Mouse (Mus musculus): ENCODE measurements around the gene Dcxr. TPM values are rescaled to one million over a fixed set of nuclear protein-coding genes. Genes with fewer than 3 reads are reported as not detected.
"Not testable (repeated sequence)": the region's sequence is repeated elsewhere in the genome, so short reads cannot be mapped to it uniquely, and the experiment has no call there.

Dcxr gene
- polyA plus RNA-seq, 1 experiment from 2014 or later: 16.7 TPM

- H3K27me3 ChIP-seq (replicated peaks): no peaks in the 10 kb centered on the region
- no peak overlapping the region for H3K4me2 ChIP-seq (replicated peaks)
- ATAC-seq (ENCODE audit: low FRiP score, low read depth): no peak
- 64% methylated on average over 8 of the region's 8 CpGs for WGBS
- no peak overlapping the region for H3K4me3 ChIP-seq
- no peaks in the 10 kb centered on the region for H3K4me1 ChIP-seq
- no peaks in the 10 kb centered on the region for H3K36me3 ChIP-seq
- no peaks in the 10 kb centered on the region for H3K9me3 ChIP-seq
- no peak overlapping the region for H3K27ac ChIP-seq
- H3K9ac ChIP-seq: no peak overlapping the region
Measured at GRCm38 (mm10) chr11:120749430-120749829, 22.3 kb upstream of the Dcxr start.

DNA sequence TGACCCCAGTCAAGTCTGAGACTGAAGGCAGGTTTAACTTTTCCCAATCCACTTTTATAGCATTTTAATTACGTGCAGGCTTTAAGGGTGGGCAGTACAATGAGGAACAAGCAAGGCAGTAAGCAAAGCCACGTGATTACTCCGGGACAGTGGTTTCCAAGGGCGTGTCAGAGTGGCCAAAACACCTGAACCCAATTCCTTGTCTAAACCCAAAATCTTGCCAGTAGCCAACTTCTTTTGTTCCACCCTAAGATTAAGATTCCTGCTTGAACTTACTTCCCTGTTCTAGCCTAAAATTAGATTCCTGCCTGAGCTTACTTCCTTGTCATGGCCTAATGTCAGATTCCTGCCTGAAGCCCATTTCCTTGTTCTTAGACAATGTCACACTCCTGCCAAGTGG is 20.9 kb upstream of the Dcxr start:
- Histone ChIP-seq H3K27ac (no peak overlapping the region), H3K4me2 (replicated peaks) (no peak overlapping the region), H3K4me3 (no peak overlapping the region), H3K4me1 (no peaks in the 10 kb centered on the region), H3K27me3 (replicated peaks) (no peaks in the 10 kb centered on the region), H3K9ac (no peak overlapping the region), H3K36me3 (no peaks in the 10 kb centered on the region), H3K9me3 (no peaks in the 10 kb centered on the region)
- ATAC-seq (ENCODE audit: low FRiP score, low read depth): no peak
- 70% methylated on average over 4 of the region's 4 CpGs for WGBS

GRCm38 (mm10) chr11:120744121-120744701 is 17.1 kb upstream of the Dcxr start:
- no peaks in the 10 kb centered on the region for H3K4me1 ChIP-seq
- no peak overlapping the region for H3K4me2 ChIP-seq (replicated peaks)
- no peak overlapping the region for H3K4me3 ChIP-seq
- no peaks in the 10 kb centered on the region for H3K36me3 ChIP-seq
- H3K9me3 ChIP-seq: no peaks in the 10 kb centered on the region
- no peaks in the 10 kb centered on the region for H3K27me3 ChIP-seq (replicated peaks)
- ATAC-seq (ENCODE audit: low FRiP score, low read depth): no peak
- H3K27ac ChIP-seq: no peak overlapping the region
- H3K9ac ChIP-seq: no peak overlapping the region
- 74% methylated on average over 7 of the region's 7 CpGs for WGBS

GRCm38 (mm10) chr11:120740981-120741380 is 13.9 kb upstream of the Dcxr start:
- no peaks in the 10 kb centered on the region for H3K9me3 ChIP-seq
- no peak overlapping the region for H3K4me2 ChIP-seq (replicated peaks)
- H3K27ac ChIP-seq: no peak overlapping the region
- no peaks in the 10 kb centered on the region for H3K27me3 ChIP-seq (replicated peaks)
- H3K9ac ChIP-seq: no peak overlapping the region
- H3K4me3 ChIP-seq: no peak overlapping the region
- no peaks in the 10 kb centered on the region for H3K36me3 ChIP-seq
- no peaks in the 10 kb centered on the region for H3K4me1 ChIP-seq
- no peak for ATAC-seq (ENCODE audit: low FRiP score, low read depth)
- 92% methylated on average over 5 of the region's 5 CpGs for WGBS

- no peak for ATAC-seq (ENCODE audit: low FRiP score, low read depth)
Measured at GRCm38 (mm10) chr11:120736424-120736823, 9.3 kb upstream of the Dcxr start.

DNA sequence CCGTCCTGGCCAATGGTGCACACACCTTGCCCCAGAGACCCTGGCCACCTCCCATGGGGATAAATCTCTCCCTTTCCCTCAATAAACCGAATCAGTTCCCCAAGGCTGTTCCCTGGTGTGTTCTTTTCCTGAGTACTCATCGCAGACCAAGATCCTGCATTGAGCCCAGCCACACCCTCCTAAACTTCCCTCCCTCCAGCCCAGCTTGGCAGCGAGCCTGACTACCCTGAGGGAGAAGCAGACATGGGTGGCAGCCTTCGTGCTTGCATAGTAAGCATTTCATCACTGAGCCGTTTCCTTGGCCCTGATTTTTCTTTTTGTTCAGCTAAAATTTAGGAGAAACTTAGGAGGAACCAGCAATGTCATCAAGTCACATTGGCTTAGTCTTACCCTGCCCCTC is 6.4 kb upstream of the Dcxr start:
- Histone ChIP-seq H3K27me3 (replicated peaks) (0 out of 2 replicates have a peak, but pooled peaks cover 4% of the 10 kb centered on the region), H3K4me1 (peaks cover 6% of the 10 kb centered on the region; the same call in 1 of the 2 replicates), H3K4me2 (replicated peaks) (no peak overlapping the region), H3K27ac (no peak overlapping the region), H3K9ac (no peak overlapping the region), H3K4me3 (no peak overlapping the region), H3K36me3 (no peaks in the 10 kb centered on the region), H3K9me3 (no peaks in the 10 kb centered on the region)
- WGBS: 68% methylated on average over 6 of the region's 6 CpGs
- no peak for ATAC-seq (ENCODE audit: low FRiP score, low read depth)

More at GRCm38 (mm10) chr11:120736424-120736823, 9.3 kb upstream of the Dcxr start:
- WGBS: 80% methylated on average over 6 of the region's 6 CpGs
- H3K36me3 ChIP-seq: no peaks in the 10 kb centered on the region
- H3K4me2 ChIP-seq (replicated peaks): no peak overlapping the region
- no peaks in the 10 kb centered on the region for H3K27me3 ChIP-seq (replicated peaks)
- no peaks in the 10 kb centered on the region for H3K9me3 ChIP-seq
- H3K9ac ChIP-seq: no peak overlapping the region
- H3K4me3 ChIP-seq: no peak overlapping the region
- H3K27ac ChIP-seq: no peak overlapping the region
- H3K4me1 ChIP-seq: no peaks in the 10 kb centered on the region

GRCm38 (mm10) chr11:120731858-120732680 is 5.0 kb upstream of the Dcxr start, which contains the start of gene Cbr2:
TSS of gene Cbr2 (minus strand) at chr11:120732114.
- H3K27me3 ChIP-seq (replicated peaks): 0 out of 2 replicates have a peak, but pooled peaks cover 5% of the 10 kb centered on the region
- H3K4me2 ChIP-seq (replicated peaks): no peak within 1 kb of the TSS
- 76% methylated on average over 12 of the region's 12 CpGs for WGBS
- no peak within 1 kb of the TSS for H3K4me3 ChIP-seq
- H3K27ac ChIP-seq: no peak within 1 kb of the TSS
- no peaks in the 10 kb centered on the region for H3K36me3 ChIP-seq
- H3K9me3 ChIP-seq: no peaks in the 10 kb centered on the region
- H3K9ac ChIP-seq: no peak within 1 kb of the TSS
- no peak for ATAC-seq (ENCODE audit: low FRiP score, low read depth)
- H3K4me1 ChIP-seq: peaks cover 6% of the 10 kb centered on the region

GRCm38 (mm10) chr11:120731395-120731794 is 4.3 kb upstream of the Dcxr start:
- 85% methylated on average over 1 of the region's 1 CpGs for WGBS
- Histone ChIP-seq H3K4me2 (replicated peaks) (no peak overlapping the region), H3K27ac (no peak overlapping the region), H3K36me3 (no peaks in the 10 kb centered on the region), H3K9me3 (no peaks in the 10 kb centered on the region), H3K4me3 (no peak overlapping the region), H3K27me3 (replicated peaks) (0 out of 2 replicates have a peak, but pooled peaks cover 5% of the 10 kb centered on the region), H3K9ac (no peak overlapping the region), H3K4me1 (peaks cover 13% of the 10 kb centered on the region)
- no peak for ATAC-seq (ENCODE audit: low FRiP score, low read depth)

DNA sequence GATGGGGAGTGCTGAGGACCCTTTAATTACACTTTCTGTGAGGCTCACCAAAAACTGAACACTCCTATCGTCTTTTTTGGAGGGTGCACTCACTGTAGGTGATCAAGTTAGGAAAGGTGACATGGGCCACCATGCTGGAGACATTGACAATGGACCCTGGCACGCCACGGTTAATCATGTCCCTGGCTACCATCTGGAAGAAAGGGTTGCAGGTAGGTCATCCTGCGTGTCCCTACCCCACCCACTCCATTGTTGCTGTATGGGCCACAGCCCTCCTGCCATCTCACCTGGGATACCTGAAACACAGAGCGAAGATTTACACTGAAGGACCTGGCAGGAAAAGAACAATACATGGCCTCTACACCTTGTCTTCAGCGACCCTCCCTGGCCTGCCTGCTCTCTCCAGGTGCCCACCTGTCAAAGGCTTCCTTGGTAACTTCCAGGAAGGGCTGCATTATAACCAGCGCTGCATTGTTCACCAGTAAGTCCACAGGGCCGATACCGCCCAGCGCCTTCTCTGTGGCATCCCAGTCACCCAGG is 3.3 kb upstream of the Dcxr start:
- peaks cover 16% of the 10 kb centered on the region for H3K4me1 ChIP-seq
- H3K27me3 ChIP-seq (replicated peaks): peaks cover 8% of the 10 kb centered on the region; the same call in 1 of the 2 replicates
- H3K4me2 ChIP-seq (replicated peaks): no peak overlapping the region
- ATAC-seq (ENCODE audit: low FRiP score, low read depth): no peak
- no peak overlapping the region for H3K27ac ChIP-seq
- H3K36me3 ChIP-seq: no peaks in the 10 kb centered on the region
- 90% methylated on average over 10 of the region's 10 CpGs for WGBS
- H3K9ac ChIP-seq: no peak overlapping the region
- H3K9me3 ChIP-seq: no peaks in the 10 kb centered on the region
- H3K4me3 ChIP-seq: no peak overlapping the region

DNA sequence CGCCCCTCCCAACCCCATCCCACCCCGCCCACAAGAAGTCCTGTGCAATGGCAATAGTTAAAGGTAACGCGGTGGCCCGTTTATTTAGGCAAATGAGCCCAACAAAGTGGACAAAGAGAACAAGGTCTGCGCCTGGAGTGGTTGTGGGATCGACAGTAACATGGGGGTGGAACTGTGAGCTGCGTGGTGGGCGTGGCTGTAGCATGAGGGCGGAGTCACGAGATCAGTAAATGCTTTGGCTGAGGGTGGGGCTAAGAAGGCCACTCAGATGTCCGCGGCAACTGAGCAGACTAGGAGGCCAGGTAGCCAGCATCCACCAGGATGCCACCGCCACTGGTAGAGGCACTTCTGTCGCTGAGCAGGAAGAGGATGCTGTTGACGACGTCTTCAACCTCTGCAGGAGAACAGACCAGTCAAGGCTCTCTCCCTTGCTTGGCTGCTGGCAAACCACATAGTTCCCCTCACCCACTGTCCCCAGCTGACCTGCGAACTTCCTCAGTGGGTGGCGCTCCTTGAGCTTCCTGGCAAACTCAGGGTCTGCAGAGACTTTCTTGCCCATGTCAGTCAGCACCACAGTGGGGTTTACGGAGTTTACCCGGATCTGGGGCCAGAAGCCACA is 2.5 kb upstream of the Dcxr start:
- H3K36me3 ChIP-seq; H3K27me3 ChIP-seq (replicated peaks); H3K9me3 ChIP-seq; H3K9ac ChIP-seq; H3K27ac ChIP-seq; ATAC-seq (ENCODE audit: low FRiP score, low read depth): not testable (repeated sequence)
- H3K4me2 ChIP-seq (replicated peaks): peak overlapping the region; percentile 47
- 1% methylated on average over 17 of the region's 21 CpGs for WGBS
- H3K4me3 ChIP-seq: 0 out of 2 replicates have a peak overlapping the region, but pooled peaks have one; percentile 7
- peaks cover 16% of the 10 kb centered on the region for H3K4me1 ChIP-seq

DNA sequence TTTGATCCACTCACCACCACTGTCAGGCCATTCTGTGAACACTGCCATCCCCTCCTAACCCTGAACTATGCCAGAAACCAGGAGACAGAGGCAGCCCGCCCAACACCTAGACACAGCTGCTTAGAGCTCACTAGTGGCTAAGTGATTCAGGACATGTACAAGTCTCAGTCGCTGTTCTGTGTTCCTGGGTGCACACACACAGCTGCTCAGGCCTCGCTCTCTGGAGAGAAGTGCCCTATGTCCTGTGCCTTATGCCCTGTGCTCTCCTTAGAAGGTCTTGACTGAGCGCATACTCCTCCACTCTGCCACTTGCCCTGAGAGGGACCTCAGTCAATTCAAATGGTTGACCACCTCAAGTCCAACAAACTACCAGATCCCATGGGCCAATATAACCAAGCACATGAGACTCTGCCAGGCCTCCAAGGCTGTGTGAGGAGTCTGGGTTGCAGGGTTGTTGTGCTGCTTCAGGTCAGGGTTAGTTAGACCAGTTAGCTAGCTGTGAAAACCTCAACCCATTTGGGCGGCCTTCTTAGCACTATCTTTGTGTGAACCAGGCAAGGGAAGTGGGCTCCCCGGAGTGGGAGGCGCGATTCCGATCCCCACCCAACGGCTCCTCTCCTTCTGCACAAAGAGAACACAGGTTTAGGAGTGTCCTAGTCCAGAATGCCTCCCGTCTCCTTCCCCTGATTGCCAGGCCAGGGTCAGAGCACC is 1.6 kb upstream of the Dcxr start:
- ATAC-seq (ENCODE audit: low FRiP score, low read depth): no peak
- H3K4me2 ChIP-seq (replicated peaks): peak overlapping the region; percentile 47
- peaks cover 16% of the 10 kb centered on the region for H3K4me1 ChIP-seq
- H3K27me3 ChIP-seq (replicated peaks): peaks cover 8% of the 10 kb centered on the region; the same call in 1 of the 2 replicates
- no peaks in the 10 kb centered on the region for H3K36me3 ChIP-seq
- H3K9me3 ChIP-seq: no peaks in the 10 kb centered on the region
- no peak overlapping the region for H3K27ac ChIP-seq
- 62% methylated on average over 11 of the region's 11 CpGs for WGBS
- no peak overlapping the region for H3K9ac ChIP-seq
- H3K4me3 ChIP-seq: 0 out of 2 replicates have a peak overlapping the region, but pooled peaks have one; percentile 7
